Mouse (Mus musculus) lung, postnatal 4 days (tissue): Measurements from ENCODE around the gene 6030408B16Rik.

Experiments used
- DNase-seq, 2 experiments: peaks; one replicate each; pipeline ENCODE4 v3.0.0; 2021

Gene 6030408B16Rik

DNA sequence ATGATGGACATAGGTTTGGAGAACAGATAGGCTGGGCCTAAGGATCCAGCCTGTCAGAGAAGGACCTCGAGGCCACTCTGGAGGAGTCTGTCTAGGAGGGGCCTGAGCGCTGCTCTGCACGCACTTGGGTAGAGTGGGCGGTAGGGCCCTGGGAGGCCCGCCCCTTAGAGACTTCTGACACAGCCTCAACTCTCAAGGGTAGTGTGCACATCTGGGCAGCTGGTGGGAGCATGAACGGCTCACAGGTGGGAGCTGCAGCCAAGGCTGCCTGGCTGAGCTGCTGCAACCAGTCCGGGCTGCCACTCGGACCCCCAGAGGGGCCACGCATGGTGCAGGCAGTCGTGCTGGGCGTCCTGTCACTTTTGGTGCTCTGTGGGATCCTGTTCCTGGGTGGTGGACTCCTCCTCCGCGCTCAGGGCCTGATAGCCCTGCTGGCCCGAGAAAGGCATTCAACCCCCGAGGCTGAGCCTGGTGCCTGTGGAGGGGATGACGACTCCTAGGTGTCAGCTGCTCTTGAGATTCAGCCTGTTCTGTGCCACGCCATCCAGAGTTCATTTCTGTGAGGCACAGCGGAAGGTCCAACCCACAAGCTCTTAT is at the start of gene 6030408B16Rik:
TSS of gene 6030408B16Rik (plus strand) at position 188 of the 597 bp plus-strand sequence.
- peak in 1 of 2 experiments; percentile 67 for DNase-seq

DNA sequence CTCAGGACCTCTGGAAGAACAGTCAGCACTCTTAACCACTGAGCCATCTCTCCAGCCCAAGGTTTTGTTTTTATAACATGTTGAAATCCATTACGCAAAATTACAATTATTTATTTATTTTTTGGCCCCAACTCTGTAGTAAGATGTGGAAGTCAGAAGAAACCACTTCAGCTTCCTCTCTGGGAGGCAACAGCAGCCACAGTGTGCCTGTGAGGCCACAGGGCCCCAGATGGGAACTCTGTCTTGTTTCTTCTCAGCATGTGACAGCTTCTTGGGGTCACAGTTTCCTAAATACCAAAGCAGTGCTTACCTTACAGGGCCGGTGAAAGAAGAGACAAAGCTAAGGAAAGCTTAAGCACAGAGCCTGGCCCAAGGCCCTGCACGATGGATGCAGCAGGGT is 49.0 kb upstream of the 6030408B16Rik start:
- DNase-seq = peak in 1 of 2 experiments; percentile 31

DNA sequence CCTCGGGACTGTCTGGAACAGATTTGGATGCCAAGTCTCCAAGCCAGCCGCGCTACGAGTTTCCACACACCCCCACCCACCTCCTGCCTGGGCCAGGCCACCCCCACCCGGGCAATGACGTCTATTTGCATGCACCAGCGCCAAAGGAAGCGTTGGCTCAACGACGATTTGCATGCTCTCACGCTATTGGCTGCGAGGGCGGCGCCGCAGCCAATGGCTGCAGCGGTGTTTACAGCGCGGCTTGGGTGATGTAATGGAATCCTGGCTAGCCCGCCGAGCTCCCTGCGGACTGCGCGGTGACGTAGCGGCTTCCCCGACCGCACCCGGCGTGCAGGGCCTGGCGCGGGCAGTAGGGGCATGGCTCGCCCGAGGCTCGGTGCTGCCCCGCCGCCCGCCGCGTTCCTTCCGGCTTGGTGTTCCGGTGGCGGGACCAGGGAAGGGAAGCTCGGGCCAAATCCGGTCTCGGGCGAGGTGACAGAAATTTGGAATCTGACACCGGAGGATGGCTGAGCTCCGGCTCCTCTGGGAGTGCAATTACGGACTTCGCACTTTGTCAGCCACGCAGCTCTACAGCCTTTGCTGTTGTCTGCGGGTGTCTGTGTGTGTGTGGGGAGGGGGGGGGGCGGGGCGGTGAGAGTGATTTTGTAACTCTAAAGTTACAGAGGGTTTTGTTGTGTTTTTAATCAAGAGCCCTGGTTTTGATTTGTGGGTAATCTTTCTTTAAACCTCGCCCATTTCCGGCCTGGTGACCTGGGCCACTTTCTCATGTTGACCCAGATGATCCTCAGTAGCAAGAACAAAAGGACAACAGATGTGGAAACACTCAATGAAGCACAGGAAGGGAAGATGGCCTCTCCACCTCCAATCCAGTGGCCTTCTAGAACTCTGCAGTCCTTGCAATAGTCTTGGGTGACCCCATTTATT is 46.5 kb upstream of the 6030408B16Rik start:
- peak; percentile 96 to 99 for DNase-seq

DNA sequence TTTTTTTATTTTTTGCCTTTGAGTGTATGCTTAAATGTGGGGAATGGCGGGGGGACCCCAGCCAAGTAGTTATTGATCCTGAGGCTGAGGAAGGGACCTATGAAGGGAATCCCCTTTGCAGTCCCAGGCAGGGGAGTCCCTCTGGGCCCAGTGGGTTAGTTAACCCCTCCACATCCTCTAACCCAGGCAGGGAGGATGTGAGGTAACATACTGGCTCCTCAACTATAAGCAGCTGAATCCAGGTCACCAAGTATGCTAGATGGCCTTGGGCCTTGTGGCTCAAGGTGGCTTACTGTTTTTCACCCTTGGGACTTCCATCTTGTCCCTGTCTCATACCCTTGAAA is 45.9 kb upstream of the 6030408B16Rik start:
- no peak for DNase-seq

DNA sequence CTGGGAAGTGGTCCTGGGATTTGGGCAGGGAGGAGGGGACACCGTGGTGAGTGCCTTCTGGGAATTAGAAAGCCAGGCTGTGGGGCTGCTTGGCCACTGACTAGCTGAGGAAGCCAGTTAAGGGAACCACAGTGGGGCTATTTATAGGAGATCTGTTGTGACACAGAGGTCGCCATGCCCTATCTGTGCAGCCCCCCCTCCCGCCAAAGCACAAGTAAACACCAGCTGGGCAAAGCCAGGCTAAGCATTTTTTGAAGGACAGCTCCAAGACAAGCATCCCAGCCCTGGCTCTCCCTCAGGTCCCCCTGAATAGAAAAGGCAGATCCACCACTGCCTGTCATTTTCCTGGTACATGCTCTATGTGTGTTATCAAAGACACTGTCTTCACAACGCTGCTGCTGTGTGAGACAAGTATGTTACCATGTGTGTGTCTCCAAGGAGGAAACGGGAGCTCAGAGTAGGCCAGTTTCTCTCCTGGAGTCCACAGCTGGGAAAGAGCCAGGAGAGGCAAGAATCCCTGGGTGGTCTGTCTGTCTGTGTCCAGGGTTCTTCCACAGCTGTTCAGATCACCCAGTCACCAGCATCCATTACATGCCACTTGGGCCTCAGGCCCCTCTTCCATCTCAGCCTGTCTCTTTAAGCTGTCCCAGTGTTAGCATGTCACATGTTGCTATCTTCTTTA is 44.8 kb upstream of the 6030408B16Rik start:
- peak in 1 of 2 experiments; percentile 47 for DNase-seq

DNA sequence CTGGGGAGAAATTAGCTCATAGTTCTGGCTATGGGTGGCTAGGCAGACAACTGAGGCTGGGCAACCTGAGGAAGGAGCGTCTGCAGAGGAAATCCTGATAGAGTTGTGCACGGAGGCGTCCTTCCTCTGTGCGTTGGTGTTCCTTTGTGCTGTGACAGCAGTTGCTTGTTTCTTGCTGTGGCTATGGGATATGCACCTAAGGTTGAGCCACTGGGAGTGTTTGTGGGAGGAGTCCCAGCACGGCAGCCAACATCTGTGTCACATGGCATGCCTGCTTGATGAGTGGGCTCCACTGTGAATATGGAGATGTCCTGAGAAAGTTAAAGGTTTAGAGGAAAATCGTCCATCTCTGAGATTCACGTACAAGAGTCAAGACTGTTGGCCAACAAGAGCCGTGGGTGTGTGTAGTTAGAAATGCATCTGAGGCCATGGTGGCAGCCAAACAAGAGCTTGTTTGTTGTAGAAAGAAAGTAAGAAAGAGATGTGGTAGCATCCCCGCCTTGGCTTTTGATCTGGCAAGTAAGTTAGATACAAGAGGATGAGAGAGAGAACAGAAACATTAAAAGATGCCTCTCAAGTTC is 42.7 kb upstream of the 6030408B16Rik start:
- DNase-seq = no peak

DNA sequence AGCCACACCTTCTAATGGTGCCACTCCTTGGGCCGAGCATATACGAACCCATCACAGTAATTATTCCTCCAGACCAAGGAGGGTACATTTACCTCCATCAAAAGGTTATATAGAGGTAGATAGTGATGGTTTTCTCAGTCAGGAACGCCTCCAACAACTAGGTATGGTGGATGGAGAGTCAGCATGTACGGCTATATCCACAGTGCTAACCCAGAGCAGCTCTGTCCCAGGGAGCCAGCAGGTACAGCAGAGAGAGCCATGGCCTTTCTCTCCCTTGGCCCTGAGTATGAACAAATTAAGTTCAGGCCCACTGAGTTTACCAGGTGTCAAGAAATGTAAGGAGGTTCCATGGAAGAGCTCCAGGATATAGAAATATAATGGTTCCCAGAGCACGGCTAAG is 41.1 kb upstream of the 6030408B16Rik start:
- DNase-seq = no peak

DNA sequence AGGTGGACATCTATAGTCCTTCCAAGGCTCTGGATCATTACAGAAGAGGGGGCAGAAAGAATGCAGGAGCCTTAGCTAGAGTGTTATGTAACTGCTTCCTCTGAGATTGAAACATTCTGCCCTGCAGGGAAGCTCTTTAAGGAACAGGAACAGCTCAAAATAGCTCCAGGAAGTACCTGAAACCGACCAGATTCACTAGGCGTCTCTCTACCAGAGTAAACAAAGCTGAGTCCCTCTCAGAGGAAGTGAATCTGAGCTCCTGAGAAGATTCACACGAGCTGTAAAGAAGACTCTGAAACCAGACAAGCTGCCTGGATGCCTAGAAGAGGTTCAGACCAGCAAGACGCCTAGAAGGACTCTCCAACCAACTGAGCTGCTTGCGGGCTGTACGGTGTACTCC is 40.4 kb upstream of the 6030408B16Rik start:
- DNase-seq = no peak

DNA sequence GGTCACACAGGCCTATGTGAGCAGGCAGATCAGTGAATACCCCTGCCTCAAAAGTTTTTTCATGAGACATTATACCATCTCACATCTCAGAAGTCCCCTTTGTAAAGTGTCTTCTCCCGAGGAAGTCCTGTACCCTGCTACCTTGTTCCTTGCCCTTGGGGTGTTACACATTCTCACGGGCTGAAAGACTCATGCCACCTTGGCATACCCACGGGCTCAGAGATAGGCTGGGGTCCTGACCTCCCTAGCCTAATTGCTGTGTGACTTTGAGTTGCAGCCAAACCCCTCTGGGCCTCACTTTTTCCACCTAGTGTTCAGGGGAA is 39.5 kb upstream of the 6030408B16Rik start:
- DNase-seq = no peak

DNA sequence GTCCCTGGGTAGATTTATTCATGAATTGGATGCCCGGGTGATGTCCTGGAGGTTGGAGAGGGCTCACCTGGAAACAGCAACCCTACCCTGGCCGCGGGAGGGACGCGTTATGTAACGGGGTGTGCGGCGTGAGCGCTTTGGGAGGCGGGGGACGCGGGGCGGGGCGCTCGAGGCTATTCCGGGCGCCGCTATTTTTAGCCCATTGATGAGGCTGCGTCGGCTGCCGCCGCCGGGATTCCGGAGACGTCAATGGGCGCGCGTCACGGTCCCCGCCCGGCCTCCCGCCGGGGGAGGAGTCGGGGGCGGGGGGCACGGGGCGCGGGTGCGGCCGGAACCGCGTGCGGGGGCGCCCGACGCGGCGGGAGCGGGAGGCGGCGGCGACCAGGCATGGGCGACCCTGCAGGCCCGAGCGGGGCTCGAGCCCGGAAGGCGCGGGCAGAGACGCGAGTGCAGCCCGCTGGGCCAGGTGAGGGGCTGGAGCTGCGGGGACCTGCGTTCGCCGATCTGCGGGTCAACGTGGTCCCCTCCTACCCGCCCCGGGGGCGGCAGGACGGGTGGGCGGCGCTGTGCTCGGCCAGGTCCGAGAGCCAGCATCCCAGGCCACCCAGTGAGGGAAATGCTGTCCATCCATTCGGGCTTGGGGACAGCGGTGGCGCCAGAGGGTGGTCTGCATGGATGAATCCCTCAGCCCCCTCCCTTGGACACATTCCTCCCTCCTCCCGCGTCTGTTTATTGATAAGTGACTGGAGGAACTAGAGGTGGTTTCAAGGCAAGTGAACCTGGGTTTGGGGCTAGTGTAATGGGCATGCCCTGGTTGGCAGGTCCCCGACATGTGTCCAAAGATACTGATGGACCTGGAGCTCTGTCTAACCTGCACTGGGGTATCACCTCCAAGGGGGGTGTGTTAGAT is 38.9 kb upstream of the 6030408B16Rik start, which contains the start of gene Nr4a1:
TSS of gene Nr4a1 (plus strand) at position 384 of the 910 bp plus-strand sequence.
- DNase-seq = peak; percentile 88 to 90

DNA sequence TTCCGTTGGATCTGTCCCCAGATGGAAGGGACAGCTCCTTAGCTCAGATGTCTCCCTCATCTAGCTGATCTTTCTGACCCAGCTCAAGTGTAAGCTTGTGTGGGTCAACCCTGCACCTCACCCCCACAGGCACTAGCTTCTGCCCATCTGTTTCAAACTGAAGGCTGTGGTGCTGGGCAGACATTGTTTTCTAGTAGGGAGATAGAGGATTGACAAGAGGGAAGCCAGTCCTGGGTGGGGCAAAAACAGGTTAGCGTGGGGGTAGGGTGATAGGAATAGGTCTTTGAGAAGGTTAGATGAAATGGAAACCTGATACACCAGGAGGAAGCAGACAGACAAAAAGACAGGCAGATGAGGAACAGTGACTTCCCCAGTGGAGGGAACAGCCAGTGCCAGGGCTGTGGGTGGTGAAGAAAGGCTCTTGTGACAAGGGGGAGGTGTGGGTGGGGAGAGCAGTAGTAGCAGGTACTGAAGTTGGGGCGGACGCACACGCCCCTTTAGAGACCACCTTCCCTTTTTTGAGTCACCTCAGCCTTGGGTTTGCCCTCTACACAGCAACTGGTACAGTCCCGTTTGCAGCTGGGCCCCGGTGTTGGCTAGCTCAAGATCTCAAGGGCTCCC is 37.1 kb upstream of the 6030408B16Rik start:
- peak in 1 of 2 experiments; percentile 22 for DNase-seq

DNA sequence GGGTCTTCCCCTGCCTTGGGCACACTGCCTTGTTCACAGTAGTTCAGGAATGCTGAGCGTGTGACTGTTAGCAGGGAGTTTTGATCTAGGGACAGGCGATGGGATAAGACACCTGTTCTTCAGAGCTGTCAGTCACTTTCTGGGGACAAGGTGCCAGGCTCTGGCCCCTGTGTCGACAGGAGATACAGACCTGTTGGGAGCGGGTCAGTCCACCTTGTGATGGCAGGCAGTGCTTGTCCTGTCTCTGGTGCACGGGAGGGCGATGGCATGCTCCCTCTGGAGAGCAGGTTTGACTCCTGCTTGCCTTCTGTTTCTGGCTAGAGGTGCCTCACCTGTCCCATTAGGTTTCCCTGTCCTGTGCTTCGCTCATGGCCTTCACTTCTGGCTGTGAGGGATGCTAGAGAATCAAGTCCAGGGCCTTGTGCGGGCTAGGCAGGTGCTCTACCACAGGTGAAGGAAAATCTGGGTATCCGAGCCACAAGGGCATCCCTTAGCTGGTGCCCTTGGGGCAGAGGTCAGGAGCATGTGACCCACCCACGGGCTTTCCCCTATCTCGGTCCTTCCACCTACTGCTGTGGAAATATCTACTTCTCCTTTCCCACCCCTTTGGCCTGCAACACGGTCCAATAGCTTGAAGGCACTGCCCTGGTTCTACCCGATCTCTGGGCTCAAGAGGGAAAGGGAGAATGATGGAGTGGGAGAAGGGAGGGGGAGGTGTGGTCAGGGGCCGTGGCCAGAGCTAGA is 36.4 kb upstream of the 6030408B16Rik start:
- peak in 1 of 2 experiments; percentile 45 for DNase-seq

DNA sequence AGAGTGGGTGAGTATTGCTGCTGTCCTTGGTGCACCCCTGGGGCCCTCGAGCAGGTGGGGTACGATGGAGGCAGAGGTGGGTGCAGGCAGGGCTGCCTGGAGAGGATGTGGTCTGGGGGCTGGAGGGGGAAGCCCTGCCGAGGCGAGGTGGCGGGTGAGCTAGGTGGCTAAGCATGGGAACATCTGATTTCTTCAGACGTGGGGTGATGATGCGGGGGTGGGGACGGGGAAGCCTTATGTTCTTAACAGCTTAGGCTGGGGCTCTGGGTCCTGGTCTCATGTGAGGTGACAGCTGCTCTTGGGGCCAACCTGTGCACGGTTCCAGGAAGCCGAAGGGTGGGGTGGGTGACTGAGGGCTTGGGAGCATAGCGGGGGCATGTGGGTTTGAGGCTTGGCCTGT is 34.6 kb upstream of the 6030408B16Rik start:
- peak in 1 of 2 experiments; percentile 45 for DNase-seq

DNA sequence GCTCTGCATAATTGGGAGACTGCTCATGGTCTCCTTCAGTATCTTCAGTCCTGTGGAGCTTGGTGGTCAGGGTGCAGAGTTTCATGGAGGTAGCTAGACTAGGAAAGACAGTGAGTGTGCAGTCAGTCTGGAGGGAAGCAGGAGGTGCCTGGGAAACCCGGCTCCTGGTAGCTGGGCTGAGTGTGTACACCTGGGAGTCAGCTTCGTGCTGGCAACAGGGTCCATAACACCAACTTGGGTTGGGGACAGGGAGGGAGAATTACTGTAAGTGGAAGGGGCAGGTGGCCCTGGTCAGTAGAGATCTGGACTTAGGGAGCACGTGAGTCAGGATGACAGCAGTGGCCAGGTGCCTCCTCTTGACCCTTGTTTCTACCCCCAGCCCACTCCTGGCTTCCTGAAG is 33.1 kb upstream of the 6030408B16Rik start:
- DNase-seq = no peak

DNA sequence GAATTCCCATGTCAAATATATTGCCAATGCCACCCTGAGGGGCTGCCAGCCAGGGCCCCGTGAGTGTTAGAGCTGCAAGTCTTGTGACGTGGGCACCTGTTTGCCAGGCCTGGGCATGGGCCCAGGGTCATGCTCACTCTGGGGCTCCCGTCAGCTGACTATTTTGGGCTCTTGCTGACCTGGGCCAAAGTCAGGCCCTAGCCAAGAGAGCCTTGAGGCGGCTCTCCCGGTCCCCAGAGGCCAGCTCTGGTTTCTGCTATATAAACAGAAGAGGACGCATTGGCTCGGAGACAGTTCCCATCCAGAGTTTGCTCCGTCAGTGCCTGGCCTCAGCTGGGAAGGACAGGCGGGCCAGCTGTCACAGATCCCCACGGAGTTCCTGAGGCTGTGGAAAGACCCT is 32.6 kb upstream of the 6030408B16Rik start:
- peak; percentile 69 to 84 for DNase-seq

DNA sequence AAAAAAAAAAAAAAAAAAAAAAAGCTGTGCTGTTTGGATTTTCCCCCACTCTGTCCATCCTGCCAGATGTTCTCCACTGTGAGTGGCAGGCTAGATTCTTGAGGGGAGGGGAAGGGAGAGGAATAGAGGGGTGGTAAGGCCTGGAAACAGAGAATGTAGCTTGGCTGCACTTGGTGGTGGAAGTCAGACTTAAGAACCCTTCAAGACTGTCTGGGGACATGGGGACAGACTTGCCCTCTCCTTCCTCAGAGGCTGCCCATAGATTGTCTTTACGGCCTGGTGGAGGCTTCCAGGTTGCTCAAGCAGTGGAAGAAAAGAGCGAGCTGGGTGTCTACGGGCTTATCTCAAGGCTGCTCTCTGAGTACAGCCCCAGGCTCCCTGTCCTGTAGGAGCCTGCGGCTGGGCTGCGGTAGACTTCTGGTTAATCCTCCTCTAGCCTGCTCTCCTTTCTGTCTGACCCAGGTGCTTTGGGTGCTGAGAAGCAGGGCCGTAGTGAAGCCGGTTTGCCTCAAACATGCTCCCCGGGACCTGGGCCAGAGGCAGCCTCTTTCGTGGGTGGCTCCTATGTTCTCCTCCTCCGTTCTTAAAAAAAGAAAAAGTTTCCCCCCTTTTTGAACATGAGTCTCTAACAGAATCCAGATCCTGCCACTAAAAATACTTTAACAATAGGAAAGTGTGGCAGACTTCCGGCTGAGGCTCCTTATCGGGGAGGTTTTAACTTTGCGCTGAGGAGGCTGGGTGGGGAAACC is 32.0 kb upstream of the 6030408B16Rik start:
- DNase-seq = peak in 1 of 2 experiments; percentile 33

DNA sequence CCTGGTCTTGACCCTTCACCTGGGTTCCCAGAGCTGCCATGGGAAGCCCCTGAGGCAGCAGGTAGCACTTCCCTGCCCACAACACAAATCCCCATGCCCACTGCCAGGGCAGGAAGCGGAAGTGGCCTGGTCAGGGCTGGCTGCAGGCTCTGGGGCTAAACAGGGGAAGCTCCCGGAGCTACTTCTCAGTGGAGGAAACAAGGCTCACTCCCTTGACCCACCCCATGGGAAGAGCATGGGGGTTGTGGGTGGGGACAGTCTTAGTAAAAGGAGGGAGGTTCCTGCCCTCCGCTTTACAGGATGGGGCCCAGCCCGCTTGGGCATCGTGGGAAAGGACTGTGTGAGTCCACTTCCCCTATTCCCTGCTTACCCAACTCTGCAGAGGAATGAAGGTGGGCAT is 30.5 kb upstream of the 6030408B16Rik start:
- DNase-seq = peak; percentile 76 to 85

DNA sequence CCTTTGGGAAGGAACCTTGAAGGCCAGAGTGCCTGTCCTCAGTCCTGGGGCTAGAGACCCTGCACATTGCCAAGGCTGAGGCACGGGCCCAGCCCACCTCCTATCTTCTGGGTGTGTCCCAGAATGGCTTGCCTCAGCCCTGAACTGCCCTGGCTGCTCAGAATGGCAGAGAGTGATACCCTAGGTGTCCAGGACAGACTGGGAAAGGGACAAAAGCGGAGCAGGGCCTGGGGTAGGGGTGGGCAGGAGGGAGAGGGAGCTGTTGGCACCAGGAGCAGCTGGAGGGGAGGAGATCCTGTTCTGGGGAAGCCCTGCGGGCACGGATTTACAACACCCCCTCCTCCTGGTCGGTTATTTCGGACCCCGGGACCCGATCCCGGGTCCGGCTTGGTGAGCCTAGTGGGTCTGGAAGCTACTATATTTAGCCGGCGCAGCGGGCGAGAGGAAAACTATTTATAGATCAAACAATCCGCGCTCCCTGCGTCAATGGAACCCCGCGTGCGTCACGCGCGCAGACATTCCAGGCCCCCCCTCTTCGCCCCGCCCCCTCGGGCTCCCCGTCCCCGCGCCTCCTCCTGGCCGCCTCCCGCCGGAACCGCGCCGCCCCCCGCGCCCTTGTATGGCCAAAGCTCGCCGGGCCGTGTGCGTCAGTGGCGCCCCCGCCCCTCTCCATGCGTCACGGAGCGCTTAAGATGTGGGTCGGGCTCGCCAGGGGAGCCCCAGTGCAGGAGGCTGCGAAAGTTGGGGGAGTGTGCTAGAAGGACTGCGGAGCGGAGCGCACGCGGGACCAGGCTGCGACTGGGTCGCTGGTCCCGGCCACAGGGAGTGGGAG is 26.7 kb upstream of the 6030408B16Rik start:
- peak; percentile 98 to 99 for DNase-seq
